Mouse (Mus musculus): Measurements from ENCODE around the gene Kcnj3. TPM values are rescaled to one million over a fixed set of nuclear protein-coding genes. Genes with fewer than 3 reads are reported as not detected.

Kcnj3 gene
- polyA plus RNA-seq (2017; shearing (Covaris generic)), result not detected

GRCm38 (mm10) chr2:55435721-55436260 lies at the start of gene Kcnj3:
Gene Kcnj3, plus strand, starts transcription at chr2:55435970.

All from inflammation-experienced regulatory T-cells, adult 16 weeks (primary cell).